Mouse (Mus musculus): ENCODE measurements around the gene Gcgr. TPM values are rescaled to one million over a fixed set of nuclear protein-coding genes. Genes with fewer than 3 reads are reported as not detected.
"Not testable (repeated sequence)": the region's sequence is repeated elsewhere in the genome, so short reads cannot be mapped to it uniquely, and the experiment has no call there.

Gcgr gene
- polyA plus RNA-seq, 1 experiment from 2014 or later, result 1.8 TPM

DNA sequence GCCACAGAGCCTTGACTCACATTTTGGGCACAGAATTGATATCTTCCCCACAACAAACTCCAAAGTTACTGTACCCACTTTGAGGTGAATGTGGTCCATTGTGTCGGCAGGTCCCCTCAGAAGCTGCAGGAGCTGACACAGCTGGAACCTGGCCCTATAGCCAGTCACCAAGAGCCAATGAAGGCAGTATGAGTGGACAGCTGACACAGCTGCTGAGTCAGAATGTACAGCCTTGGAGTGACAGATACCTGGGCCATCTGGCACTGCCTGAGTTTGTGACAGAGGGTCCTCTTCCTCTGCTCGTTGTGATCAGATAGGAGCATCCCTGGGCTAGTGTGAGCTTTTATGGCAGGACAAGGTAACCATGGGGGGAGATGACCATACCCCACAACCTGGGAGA lies 24.8 kb downstream of the Gcgr start:
- H3K9me3 ChIP-seq (ENCODE audit: control insufficient read depth, low read length), result no peaks in the 10 kb centered on the region
- 0 out of 2 replicates have a peak, but pooled peaks cover under 1% of the 10 kb centered on the region for H3K4me1 ChIP-seq (ENCODE audit: control insufficient read depth, insufficient read depth, low read length)
- ATAC-seq (ENCODE audit: insufficient number of reproducible peaks, low FRiP score, low TSS enrichment, low read depth) (no peak), DNase-seq (ENCODE audit: low spot score) (no peak)
- H3K4me2 ChIP-seq (ENCODE audit: low read depth, severe bottlenecking), result no peak overlapping the region
- 79% methylated on average over 2 of the region's 2 CpGs for WGBS
- H3K9ac ChIP-seq (ENCODE audit: low read length), result no peak overlapping the region
- H3K27ac ChIP-seq (replicated peaks; ENCODE audit: low read depth, low read length), result no peak overlapping the region
- H3K27me3 ChIP-seq (ENCODE audit: control insufficient read depth, insufficient read depth, low read length), result no peaks in the 10 kb centered on the region
- H3K4me3 ChIP-seq (ENCODE audit: low read depth, low read length), result no peak overlapping the region
- peaks cover 9% of the 10 kb centered on the region; the same call in 1 of the 2 replicates for H3K36me3 ChIP-seq (ENCODE audit: control insufficient read depth, insufficient read depth, low read length)

DNA sequence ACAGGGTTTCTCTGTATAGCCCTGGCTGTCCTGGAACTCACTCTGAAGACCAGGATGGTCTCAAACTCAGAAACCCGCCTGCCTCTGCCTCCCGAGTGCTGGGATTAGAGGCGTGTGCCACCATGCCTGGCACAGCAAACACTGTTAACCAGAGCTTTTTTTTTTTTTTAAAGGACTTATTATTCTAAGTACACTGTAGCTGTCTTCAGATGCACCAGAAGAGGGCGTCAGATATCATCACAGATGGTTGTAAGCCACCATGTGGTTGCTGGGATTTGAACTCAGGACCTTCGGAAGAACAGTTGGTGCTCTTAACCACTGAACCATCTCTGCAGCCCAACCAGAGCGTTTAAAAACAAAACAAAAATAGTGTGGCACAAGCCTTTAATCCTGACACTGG lies 28.3 kb downstream of the Gcgr start:
- peaks cover 42% of the 10 kb centered on the region for H3K36me3 ChIP-seq (ENCODE audit: control insufficient read depth, insufficient read depth, low read length)
- not testable (repeated sequence) for ATAC-seq (ENCODE audit: insufficient number of reproducible peaks, low FRiP score, low TSS enrichment, low read depth); H3K4me2 ChIP-seq (ENCODE audit: low read depth, severe bottlenecking); H3K27ac ChIP-seq (replicated peaks; ENCODE audit: low read depth, low read length); H3K27me3 ChIP-seq (ENCODE audit: control insufficient read depth, insufficient read depth, low read length); H3K4me3 ChIP-seq (ENCODE audit: low read depth, low read length); DNase-seq (ENCODE audit: low spot score); H3K9ac ChIP-seq (ENCODE audit: low read length); H3K9me3 ChIP-seq (ENCODE audit: control insufficient read depth, low read length); H3K4me1 ChIP-seq (ENCODE audit: control insufficient read depth, insufficient read depth, low read length)
- 87% methylated on average over 6 of the region's 6 CpGs for WGBS

DNA sequence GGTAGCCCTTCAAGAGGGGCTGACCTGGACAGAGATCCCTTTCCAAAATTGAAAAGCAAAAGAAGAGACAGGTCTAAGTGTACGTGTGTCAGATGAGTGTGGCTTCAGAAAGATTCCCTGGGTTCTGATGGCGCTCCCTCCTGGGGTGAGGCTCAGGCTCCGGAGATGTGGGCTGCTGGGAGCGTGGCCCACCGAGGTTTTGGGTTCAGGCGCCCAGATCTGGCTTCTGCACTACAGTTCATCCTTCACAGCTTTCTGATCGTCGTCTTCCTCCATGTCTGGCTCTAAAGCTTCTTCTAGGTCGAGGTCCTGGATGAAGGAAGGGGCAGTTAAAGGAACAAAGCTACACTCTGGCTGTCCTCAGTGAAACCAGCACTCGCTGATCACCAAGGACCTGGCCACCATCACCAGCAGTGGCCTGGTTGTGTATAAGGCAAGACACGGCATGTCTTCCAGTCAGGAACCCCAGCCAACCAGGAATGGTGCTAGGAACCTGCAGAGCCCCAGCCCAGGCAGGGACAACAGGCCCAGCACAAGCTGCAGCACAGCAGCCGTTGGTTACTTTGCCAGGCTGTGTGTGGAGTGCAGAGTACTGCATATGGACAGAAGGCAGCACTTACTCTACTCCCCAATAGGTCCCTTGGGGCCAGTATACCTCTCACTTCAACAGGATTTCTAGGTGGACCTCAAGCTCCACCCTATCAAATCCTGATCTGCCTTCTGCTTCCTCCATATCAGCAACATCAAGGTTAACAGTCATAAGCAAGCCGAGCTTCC lies 30.6 kb downstream of the Gcgr start:
- no peak for ATAC-seq (ENCODE audit: insufficient number of reproducible peaks, low FRiP score, low TSS enrichment, low read depth)
- H3K27me3 ChIP-seq (ENCODE audit: control insufficient read depth, insufficient read depth, low read length), result no peaks in the 10 kb centered on the region
- WGBS, result 94% methylated on average over 13 of the region's 13 CpGs

DNA sequence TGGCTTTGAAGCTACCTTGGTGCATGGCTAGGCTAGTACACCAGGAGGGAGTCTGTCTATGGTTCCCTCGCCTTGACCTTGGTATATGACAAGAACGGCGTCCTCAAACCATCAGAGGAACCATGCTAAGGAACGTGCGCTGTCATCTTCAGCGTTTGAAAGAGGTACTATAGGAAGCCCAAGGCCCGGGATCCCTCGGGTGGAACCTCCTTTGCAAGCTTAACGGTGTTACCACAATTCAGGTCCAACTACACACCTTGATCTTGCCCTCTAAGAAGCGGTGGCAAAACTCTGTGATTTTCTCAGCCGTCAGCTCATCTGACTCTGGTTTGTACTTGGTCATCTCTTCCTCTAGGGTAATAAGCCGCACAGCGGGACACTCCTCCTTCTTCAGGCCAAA lies 32.5 kb downstream of the Gcgr start:
- no peak for ATAC-seq (ENCODE audit: insufficient number of reproducible peaks, low FRiP score, low TSS enrichment, low read depth)

More for the DNA sequence above, 30.6 kb downstream of the Gcgr start:
- DNase-seq (ENCODE audit: low spot score), result no peak
- Histone ChIP-seq H3K9ac (ENCODE audit: low read length) (no peak overlapping the region), H3K36me3 (ENCODE audit: control insufficient read depth, insufficient read depth, low read length) (peaks cover 58% of the 10 kb centered on the region), H3K4me2 (ENCODE audit: low read depth, severe bottlenecking) (no peak overlapping the region), H3K27ac (replicated peaks; ENCODE audit: low read depth, low read length) (no peak overlapping the region), H3K9me3 (ENCODE audit: control insufficient read depth, low read length) (no peaks in the 10 kb centered on the region), H3K4me1 (ENCODE audit: control insufficient read depth, insufficient read depth, low read length) (no peaks in the 10 kb centered on the region), H3K4me3 (ENCODE audit: low read depth, low read length) (no peak overlapping the region)

DNA sequence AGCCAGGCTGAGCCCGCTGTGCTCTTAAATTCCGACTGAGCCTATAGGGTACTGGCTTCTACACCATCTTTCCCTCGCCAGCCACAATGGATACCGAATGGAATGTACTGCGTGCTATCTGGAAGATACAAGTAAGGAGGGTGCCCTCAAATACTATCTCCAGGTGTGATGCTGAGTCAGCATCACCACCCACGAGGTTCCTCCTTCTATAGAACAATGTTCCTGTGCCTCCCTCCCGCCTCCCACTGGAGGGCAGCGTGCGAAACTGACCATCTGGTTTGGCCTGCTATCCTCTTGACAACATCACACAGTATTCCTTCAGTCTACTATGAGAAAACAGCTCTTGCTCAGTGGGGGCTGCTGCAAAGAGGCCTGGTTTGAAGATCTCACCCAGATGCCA lies 34.6 kb downstream of the Gcgr start:
- Histone ChIP-seq H3K9ac (ENCODE audit: low read length) (no peak overlapping the region), H3K4me2 (ENCODE audit: low read depth, severe bottlenecking) (no peak overlapping the region), H3K9me3 (ENCODE audit: control insufficient read depth, low read length) (no peaks in the 10 kb centered on the region), H3K27me3 (ENCODE audit: control insufficient read depth, insufficient read depth, low read length) (no peaks in the 10 kb centered on the region), H3K4me3 (ENCODE audit: low read depth, low read length) (no peak overlapping the region), H3K36me3 (ENCODE audit: control insufficient read depth, insufficient read depth, low read length) (peaks cover 80% of the 10 kb centered on the region), H3K4me1 (ENCODE audit: control insufficient read depth, insufficient read depth, low read length) (no peaks in the 10 kb centered on the region), H3K27ac (replicated peaks; ENCODE audit: low read depth, low read length) (no peak overlapping the region)
- DNase-seq (ENCODE audit: low spot score) (no peak), ATAC-seq (ENCODE audit: insufficient number of reproducible peaks, low FRiP score, low TSS enrichment, low read depth) (no peak)
- 87% methylated on average over 9 of the region's 9 CpGs for whole genome bisulfite sequencing

More for the DNA sequence above, 32.5 kb downstream of the Gcgr start:
- Histone ChIP-seq H3K4me2 (ENCODE audit: low read depth, severe bottlenecking) (no peak overlapping the region), H3K36me3 (ENCODE audit: control insufficient read depth, insufficient read depth, low read length) (peaks cover 75% of the 10 kb centered on the region), H3K9ac (ENCODE audit: low read length) (no peak overlapping the region), H3K9me3 (ENCODE audit: control insufficient read depth, low read length) (no peaks in the 10 kb centered on the region), H3K4me3 (ENCODE audit: low read depth, low read length) (no peak overlapping the region), H3K27me3 (ENCODE audit: control insufficient read depth, insufficient read depth, low read length) (no peaks in the 10 kb centered on the region), H3K27ac (replicated peaks; ENCODE audit: low read depth, low read length) (no peak overlapping the region), H3K4me1 (ENCODE audit: control insufficient read depth, insufficient read depth, low read length) (no peaks in the 10 kb centered on the region)
- WGBS, result 96% methylated on average over 13 of the region's 13 CpGs
- DNase-seq (ENCODE audit: low spot score), result no peak

DNA sequence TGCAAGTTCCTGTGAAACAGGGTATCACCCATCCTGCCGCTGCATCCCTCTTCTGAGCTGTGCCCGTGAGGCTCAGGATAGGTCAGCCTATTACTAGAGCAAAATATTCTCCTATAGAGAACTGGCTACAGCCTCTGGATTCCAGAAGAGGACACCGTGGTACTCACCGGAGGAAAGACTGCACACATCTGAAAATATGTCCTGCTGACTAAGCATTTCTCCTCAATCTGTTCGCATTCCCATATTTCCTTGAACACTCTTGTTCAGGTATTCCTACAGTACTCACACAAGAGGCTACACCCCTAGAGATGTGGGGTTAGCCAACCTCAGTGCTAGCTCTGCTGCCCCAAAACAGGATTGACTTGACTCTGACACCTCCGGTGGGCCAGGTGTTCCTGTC lies 37.8 kb downstream of the Gcgr start:
- Histone ChIP-seq H3K9ac (ENCODE audit: low read length) (no peak overlapping the region), H3K4me1 (ENCODE audit: control insufficient read depth, insufficient read depth, low read length) (0 out of 2 replicates have a peak, but pooled peaks cover 4% of the 10 kb centered on the region), H3K4me3 (ENCODE audit: low read depth, low read length) (no peak overlapping the region), H3K4me2 (ENCODE audit: low read depth, severe bottlenecking) (no peak overlapping the region), H3K36me3 (ENCODE audit: control insufficient read depth, insufficient read depth, low read length) (peaks cover 63% of the 10 kb centered on the region), H3K9me3 (ENCODE audit: control insufficient read depth, low read length) (no peaks in the 10 kb centered on the region), H3K27me3 (ENCODE audit: control insufficient read depth, insufficient read depth, low read length) (no peaks in the 10 kb centered on the region), H3K27ac (replicated peaks; ENCODE audit: low read depth, low read length) (no peak overlapping the region)
- ATAC-seq (ENCODE audit: insufficient number of reproducible peaks, low FRiP score, low TSS enrichment, low read depth), result no peak
- 92% methylated on average over 6 of the region's 6 CpGs for WGBS
- no peak for DNase-seq (ENCODE audit: low spot score)

DNA sequence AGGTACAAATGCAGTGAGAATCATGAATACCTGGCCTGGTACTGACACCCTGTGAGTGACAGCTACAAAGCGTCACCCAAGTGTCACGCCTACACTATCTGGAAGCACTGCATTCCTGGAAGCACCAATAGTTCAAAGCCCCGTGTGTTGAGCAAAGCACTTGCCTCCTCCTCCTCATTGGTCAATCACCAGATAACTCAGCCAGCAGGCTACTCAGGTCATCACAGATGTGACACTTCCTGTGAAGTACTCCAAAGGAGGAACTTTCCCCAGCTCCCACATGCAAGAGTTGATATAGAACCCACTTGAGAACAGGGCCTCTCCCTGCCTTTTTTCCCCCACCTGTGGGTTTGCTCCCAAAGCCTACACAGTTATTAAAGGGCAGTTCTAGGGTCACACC lies 40.6 kb downstream of the Gcgr start:
- peak overlapping the region; percentile 94; the same call in 1 of the 2 replicates for H3K9ac ChIP-seq (ENCODE audit: low read length)
- peaks cover 43% of the 10 kb centered on the region for H3K36me3 ChIP-seq (ENCODE audit: control insufficient read depth, insufficient read depth, low read length)
- H3K27ac ChIP-seq (replicated peaks; ENCODE audit: low read depth, low read length), result no peak overlapping the region

DNA sequence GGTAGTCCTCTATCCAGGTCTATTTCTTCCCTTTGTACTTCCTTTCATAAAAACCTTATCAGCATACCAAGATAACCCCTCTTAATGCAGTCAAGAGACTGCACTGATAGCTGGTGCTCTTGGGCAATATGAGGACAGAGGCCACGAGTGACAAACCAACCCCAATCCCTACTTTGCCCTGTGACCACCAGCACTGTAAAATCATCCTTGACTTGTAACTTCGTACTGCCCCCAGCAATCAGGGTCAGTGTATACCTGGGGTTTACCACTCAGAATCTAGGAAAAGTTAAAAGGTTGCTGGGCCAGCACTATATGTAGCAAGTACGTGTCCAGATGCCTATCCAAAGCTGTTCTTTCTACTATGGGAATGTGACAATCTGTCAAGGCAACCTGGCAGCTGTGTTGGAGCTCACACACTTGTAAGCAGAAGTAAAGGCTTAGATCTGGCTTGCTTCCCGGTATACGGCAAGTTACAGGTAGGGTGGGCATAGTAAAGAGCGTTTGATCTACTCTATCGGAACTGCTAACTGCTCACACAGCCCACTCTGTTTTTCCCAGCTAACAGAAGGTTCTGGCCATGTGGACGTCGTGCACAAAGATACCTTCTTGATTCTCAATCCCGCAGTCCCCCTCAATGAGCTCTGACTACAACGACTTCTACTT lies 41.4 kb downstream of the Gcgr start:
- ATAC-seq (ENCODE audit: insufficient number of reproducible peaks, low FRiP score, low TSS enrichment, low read depth), result no peak
- H3K36me3 ChIP-seq (ENCODE audit: control insufficient read depth, insufficient read depth, low read length), result peaks cover 37% of the 10 kb centered on the region
- H3K27me3 ChIP-seq (ENCODE audit: control insufficient read depth, insufficient read depth, low read length), result no peaks in the 10 kb centered on the region
- peak overlapping the region; percentile 81 for H3K4me2 ChIP-seq (ENCODE audit: low read depth, severe bottlenecking)
- peak overlapping the region; percentile 97 for H3K4me3 ChIP-seq (ENCODE audit: low read depth, low read length)
- 0 out of 2 replicates have a peak, but pooled peaks cover 4% of the 10 kb centered on the region for H3K4me1 ChIP-seq (ENCODE audit: control insufficient read depth, insufficient read depth, low read length)
- WGBS, result 12% methylated on average over 11 of the region's 11 CpGs
- no peaks in the 10 kb centered on the region for H3K9me3 ChIP-seq (ENCODE audit: control insufficient read depth, low read length)
- peak overlapping the region; percentile 94 for H3K9ac ChIP-seq (ENCODE audit: low read length)
- DNase-seq (ENCODE audit: low spot score), result no peak
- peak overlapping the region; percentile 85; the same call in 1 of the 2 replicates for H3K27ac ChIP-seq (replicated peaks; ENCODE audit: low read depth, low read length)

More for the DNA sequence above, 40.6 kb downstream of the Gcgr start:
- WGBS, result 75% methylated on average over 3 of the region's 3 CpGs
- H3K4me2 ChIP-seq (ENCODE audit: low read depth, severe bottlenecking), result peak overlapping the region; percentile 81
- H3K4me1 ChIP-seq (ENCODE audit: control insufficient read depth, insufficient read depth, low read length), result 0 out of 2 replicates have a peak, but pooled peaks cover 4% of the 10 kb centered on the region
- no peaks in the 10 kb centered on the region for H3K9me3 ChIP-seq (ENCODE audit: control insufficient read depth, low read length)
- no peak for DNase-seq (ENCODE audit: low spot score)
- H3K4me3 ChIP-seq (ENCODE audit: low read depth, low read length), result peak overlapping the region; percentile 97
- no peak for ATAC-seq (ENCODE audit: insufficient number of reproducible peaks, low FRiP score, low TSS enrichment, low read depth)
- H3K27me3 ChIP-seq (ENCODE audit: control insufficient read depth, insufficient read depth, low read length), result no peaks in the 10 kb centered on the region
